Mouse (Mus musculus) liver, embryonic 11.5 days (tissue): ENCODE measurements around the gene Aga. TPM values are rescaled to one million over a fixed set of nuclear protein-coding genes. Genes with fewer than 3 reads are reported as not detected.
A peak's percentile ranks its signal among the peaks of the same experiment; 100 is the strongest.
"Not testable (repeated sequence)": the region's sequence is repeated elsewhere in the genome, so short reads cannot be mapped to it uniquely, and the experiment has no call there.

Experiments
- ATAC-seq: fragments of 200-750 bp; cut with Nextera tagmentation; replicated peaks from 2 replicates; pipeline ENCODE4 v1.8.0; 2017; ENCODE audit warnings: moderate number of reproducible peaks, mild to moderate bottlenecking, moderate TSS enrichment, moderate library complexity; ENCODE audit not compliant: low FRiP score
- DNase-seq: peaks from one replicate; pipeline ENCODE4 v3.0.0-alpha.2; 2017; ENCODE audit warnings: low spot score
- H3K27ac ChIP-seq: fragments of 300-500 bp; sonication (generic); 2 replicates; pipeline ENCODE4 v1.5.1; 2014; ENCODE audit warnings: mild to moderate bottlenecking, low read depth, low read length, control low read depth
- H3K27me3 ChIP-seq: fragments of 300-500 bp; sonication (generic); replicated peaks from 2 replicates; pipeline ENCODE4 v1.6.1; 2014; ENCODE audit warnings: low read length, mixed read lengths; ENCODE audit not compliant: control insufficient read depth, insufficient read depth
- H3K36me3 ChIP-seq: fragments of 300-500 bp; sonication (generic); 2 replicates; pipeline ENCODE4 v1.6.1; 2014; ENCODE audit warnings: mild to moderate bottlenecking, low read length, moderate library complexity, mixed read lengths; ENCODE audit not compliant: control insufficient read depth, insufficient read depth
- H3K4me1 ChIP-seq: fragments of 300-500 bp; sonication (generic); replicated peaks from 2 replicates; pipeline ENCODE4 v1.6.1; 2014; ENCODE audit warnings: low read length, mixed read lengths; ENCODE audit not compliant: control insufficient read depth, insufficient read depth
- H3K4me2 ChIP-seq: fragments of 300-500 bp; sonication (generic); 2 replicates; pipeline ENCODE4 v1.6.1; 2014; ENCODE audit warnings: mild to moderate bottlenecking, control low read depth, moderate library complexity
- H3K4me3 ChIP-seq: fragments of 300-500 bp; sonication (generic); 2 replicates; pipeline ENCODE4 v1.5.1; 2014; ENCODE audit warnings: low read depth, low read length, control low read depth
- H3K9ac ChIP-seq: fragments of 300-500 bp; sonication (generic); 2 replicates; pipeline ENCODE4 v1.6.1; 2014; ENCODE audit warnings: low read depth, low read length, control low read depth
- H3K9me3 ChIP-seq: fragments of 300-500 bp; sonication (generic); 2 replicates; pipeline ENCODE4 v1.6.1; 2016; ENCODE audit warnings: low read length, inconsistent platforms, mixed read lengths; ENCODE audit not compliant: control insufficient read depth
- WGBS: fragments of 180-500 bp; shearing (Covaris S2); extraction: QIAGEN DNeasy Blood & Tissue Kit; methylation state at CpG from one replicate; pipeline ENCODE4 v1.1.7; 2014; 5-methylcytosine and 5-hydroxymethylcytosine counted together
- polyA plus RNA-seq: library from polyadenylated mRNA; unstranded; fragments of >200 nt; fragmentation: Nextera tagmentation; extraction: Ambion mirVana; gene quantifications from 2 replicates; pipeline ENCODE4 v1.2.1, GENCODE M21; 2014

The Aga gene
- polyA plus RNA-seq = 22.8 and 23.0 TPM in 2 replicates

DNA sequence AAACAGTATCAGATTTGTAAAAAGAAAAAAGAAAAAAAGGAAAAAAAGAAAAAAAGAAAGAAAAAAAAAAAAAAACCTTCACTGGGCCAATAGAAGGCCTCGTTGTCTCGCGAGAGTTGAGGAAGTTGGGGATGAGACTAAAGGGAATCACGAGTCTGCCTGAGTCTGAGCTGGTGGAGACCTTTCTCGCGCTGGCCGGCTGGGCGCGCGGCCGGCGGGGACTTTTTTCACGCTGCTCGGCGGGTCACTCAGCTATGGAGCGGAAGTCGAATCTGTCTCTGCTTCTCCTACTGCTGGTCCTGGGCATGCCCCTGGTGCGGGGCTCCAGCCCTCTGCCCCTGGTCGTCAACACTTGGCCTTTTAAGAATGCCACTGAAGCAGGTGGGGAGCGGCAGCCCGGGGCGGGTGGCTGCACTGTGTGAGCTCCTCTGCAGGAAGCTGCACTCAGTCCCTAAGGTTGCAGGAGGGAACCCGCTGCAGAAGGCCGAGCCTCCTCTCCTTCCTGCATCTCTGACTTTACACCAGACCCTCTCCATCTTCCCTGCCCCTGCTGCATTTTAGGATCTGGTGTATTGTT lies at the start of gene Aga:
Gene Aga (plus strand): TSS at position 177 of the 577 bp plus-strand sequence.
- DNase-seq = peak; percentile 86
- Histone ChIP-seq H3K4me3 (peak within 1 kb of the TSS; percentile 70), H3K9me3 (no peaks in the 10 kb centered on the region), H3K27me3 (no peaks in the 10 kb centered on the region), H3K4me1 (no peaks in the 10 kb centered on the region), H3K36me3 (no peaks in the 10 kb centered on the region; the same call in 1 of the 2 replicates), H3K9ac (peak within 1 kb of the TSS; percentile 84), H3K4me2 (peak within 1 kb of the TSS; percentile 73), H3K27ac (0 out of 2 replicates have a peak within 1 kb of the TSS, but pooled peaks have one; percentile 11)
- peak; percentile 99 for ATAC-seq
- 3% methylated on average over 24 of the region's 24 CpGs for WGBS

DNA sequence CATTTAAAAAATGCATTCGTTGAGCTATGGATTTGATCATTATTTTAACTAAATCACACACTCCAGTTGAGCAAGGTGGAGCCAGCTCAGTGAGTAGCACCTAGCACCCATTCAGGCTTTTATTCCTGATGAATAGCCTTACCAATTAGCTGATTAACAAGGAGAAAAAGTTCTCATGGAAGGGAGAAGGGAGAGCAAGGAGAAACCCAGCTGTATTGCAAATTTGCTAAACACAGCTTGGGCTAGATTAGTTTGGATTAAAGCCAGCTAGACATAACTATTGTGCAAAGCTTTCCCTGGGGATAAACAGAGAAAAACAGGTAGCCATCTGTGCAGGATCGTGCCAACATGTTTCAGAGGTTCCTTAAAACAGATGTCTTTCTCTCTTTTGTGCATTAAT lies 22.5 kb upstream of the Aga start:
- DNase-seq (no peak), ATAC-seq (no peak)
- 46% methylated on average over 2 of the region's 2 CpGs for WGBS
- Histone ChIP-seq H3K4me3 (no peak overlapping the region), H3K4me2 (no peak overlapping the region), H3K9me3 (no peaks in the 10 kb centered on the region), H3K27me3 (no peaks in the 10 kb centered on the region), H3K4me1 (no peaks in the 10 kb centered on the region), H3K27ac (no peak overlapping the region), H3K36me3 (no peaks in the 10 kb centered on the region), H3K9ac (no peak overlapping the region)

DNA sequence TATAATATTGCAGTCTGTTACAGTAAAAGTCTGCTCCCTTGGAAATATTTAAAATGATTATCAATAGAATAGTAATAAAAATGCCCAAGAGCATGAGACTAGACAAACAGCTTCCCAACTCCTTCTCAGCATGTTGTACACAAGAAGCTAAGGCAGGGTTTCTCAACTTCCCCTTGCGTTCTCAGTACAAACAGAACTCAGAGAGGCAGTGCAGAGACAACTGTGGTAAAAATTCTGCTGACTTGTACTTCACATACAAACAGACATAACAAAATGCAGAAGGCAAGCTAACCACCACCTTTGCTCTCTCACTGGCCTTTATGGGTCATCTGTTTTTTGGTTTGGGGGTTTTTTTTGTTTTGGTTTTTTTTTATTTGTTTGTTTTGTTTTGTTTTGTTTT lies 15.3 kb upstream of the Aga start:
- H3K9me3 ChIP-seq = no peaks in the 10 kb centered on the region
- H3K36me3 ChIP-seq = no peaks in the 10 kb centered on the region
- no peak for ATAC-seq
- no peak overlapping the region for H3K9ac ChIP-seq
- DNase-seq = no peak
- 65% methylated on average over 1 of the region's 1 CpGs for WGBS
- no peak overlapping the region for H3K4me2 ChIP-seq
- no peaks in the 10 kb centered on the region for H3K4me1 ChIP-seq
- no peak overlapping the region for H3K4me3 ChIP-seq
- H3K27me3 ChIP-seq = no peaks in the 10 kb centered on the region
- H3K27ac ChIP-seq = no peak overlapping the region

DNA sequence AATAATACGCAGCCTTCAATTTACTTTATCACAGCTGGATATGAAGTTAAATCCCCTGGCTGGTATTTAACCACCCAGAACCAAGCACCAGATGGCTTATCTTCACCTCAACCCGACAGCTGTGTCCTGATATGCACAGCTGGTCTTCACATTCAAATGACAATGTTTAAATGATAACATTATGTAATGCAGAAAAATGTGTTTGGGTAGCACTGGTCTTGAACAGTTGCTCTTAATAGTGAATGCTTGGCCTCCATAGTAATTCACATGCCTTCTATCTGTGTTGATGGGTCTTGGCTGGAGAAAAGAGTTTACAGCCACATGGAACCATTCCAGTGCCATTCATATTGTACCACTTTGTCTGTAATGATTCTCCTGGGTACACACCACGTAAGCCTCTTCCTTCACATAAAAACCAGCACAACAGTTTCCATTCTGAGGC lies 14.6 kb upstream of the Aga start:
- Histone ChIP-seq H3K36me3 (no peaks in the 10 kb centered on the region), H3K4me2 (no peak overlapping the region), H3K4me1 (no peaks in the 10 kb centered on the region), H3K27ac (no peak overlapping the region), H3K9me3 (no peaks in the 10 kb centered on the region), H3K9ac (no peak overlapping the region), H3K27me3 (no peaks in the 10 kb centered on the region), H3K4me3 (no peak overlapping the region)
- no peak for DNase-seq
- 55% methylated on average over 3 of the region's 3 CpGs for WGBS
- no peak for ATAC-seq

DNA sequence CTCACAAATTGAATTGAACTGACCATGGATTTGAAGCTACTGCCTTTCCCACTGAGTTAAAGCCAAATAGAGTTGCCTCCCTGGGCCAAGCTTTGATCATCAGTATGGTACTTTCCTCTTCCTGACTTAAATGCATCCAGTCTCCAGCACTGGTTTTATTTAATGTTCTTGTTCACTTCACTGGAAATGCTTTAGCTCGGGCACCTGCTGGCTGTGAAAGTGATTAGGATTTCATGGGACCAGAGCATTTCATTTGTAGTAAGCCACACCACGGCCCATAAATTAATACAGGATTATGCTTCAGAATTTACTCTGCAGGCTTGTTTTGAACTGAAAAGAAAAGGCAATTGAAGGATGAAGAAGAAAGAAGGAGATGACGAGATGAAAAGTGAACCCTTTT lies 26.5 kb downstream of the Aga start:
- DNase-seq, H3K4me1 ChIP-seq, ATAC-seq, H3K9ac ChIP-seq, H3K4me3 ChIP-seq, H3K9me3 ChIP-seq, H3K36me3 ChIP-seq, H3K27ac ChIP-seq, H3K4me2 ChIP-seq, H3K27me3 ChIP-seq: not testable (repeated sequence)
- 71% methylated on average over 3 of the region's 3 CpGs for WGBS

DNA sequence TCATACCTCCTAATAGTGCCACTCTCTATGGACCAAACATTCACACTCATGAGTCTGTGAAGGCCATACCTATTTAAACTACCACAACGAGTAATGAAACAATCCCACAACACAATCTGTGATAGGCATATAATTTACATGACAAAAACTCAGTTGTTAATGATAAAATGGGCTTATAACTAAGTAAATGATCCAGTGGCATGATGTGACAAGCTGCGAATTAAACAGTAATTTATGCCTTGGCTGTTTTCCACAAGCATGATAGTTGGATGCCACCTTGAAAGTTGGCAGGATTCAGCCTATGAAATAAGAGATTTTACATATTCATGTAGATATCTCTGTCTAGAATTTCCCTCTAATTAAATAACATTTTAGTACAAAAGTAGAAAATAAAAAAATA lies 28.1 kb downstream of the Aga start:
- ATAC-seq = no peak
- no peak for DNase-seq
- Histone ChIP-seq H3K9me3 (no peaks in the 10 kb centered on the region), H3K27me3 (no peaks in the 10 kb centered on the region), H3K4me3 (no peak overlapping the region), H3K9ac (no peak overlapping the region), H3K4me2 (no peak overlapping the region), H3K27ac (no peak overlapping the region), H3K4me1 (no peaks in the 10 kb centered on the region), H3K36me3 (no peaks in the 10 kb centered on the region)
- WGBS = 68% methylated on average over 2 of the region's 2 CpGs

DNA sequence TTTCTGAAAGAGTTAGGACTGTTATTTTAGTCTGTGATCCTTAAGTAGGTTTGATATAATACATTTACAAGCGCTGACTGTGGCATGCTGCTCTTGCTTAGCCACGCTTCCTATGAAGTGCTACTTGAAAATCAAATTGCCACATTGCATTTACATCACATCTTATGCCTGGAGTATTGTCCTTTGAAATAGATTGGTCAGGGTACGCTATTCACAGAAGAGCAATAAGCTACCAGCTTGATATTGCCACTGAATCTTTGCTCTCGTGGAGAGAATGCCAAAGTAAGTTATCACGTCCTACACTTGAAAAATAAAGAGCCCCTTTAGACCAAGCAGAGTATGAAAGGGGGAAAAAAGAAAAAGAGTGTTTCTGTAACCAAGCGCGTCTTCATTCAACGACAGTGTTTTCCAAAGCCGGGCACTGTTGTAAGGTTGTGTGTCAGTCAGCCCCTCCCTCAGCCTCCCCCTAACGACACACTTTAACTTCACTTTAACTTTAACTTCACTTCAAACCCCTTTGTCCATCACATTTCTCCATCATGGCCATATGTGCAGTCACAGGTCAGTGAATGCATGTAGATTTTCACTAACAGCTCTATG lies 51.0 kb downstream of the Aga start:
- no peaks in the 10 kb centered on the region for H3K4me1 ChIP-seq
- no peaks in the 10 kb centered on the region for H3K9me3 ChIP-seq
- no peak overlapping the region for H3K27ac ChIP-seq
- no peak for DNase-seq
- H3K4me3 ChIP-seq = no peak overlapping the region
- no peak overlapping the region for H3K4me2 ChIP-seq
- H3K36me3 ChIP-seq = no peaks in the 10 kb centered on the region
- no peak for ATAC-seq
- WGBS = 86% methylated on average over 10 of the region's 10 CpGs
- no peaks in the 10 kb centered on the region for H3K27me3 ChIP-seq
- no peak overlapping the region for H3K9ac ChIP-seq

DNA sequence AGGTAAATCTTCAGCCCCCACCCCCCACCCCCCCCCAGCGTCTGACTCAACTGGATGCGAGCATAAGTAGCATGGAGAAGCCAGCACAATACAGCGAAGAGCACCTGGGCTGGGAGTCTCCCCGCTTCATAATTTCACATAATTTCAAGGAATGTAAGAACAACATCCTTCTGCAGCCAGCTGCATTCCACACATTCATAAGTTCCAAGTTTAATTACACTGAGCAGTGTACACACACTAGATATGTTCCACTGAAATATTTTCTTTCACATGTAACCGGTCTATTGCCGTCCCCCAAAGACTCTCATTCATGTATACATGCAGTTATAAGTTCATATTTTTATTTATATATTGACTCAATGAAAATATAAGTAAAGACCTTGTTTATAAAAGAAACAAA lies 54.7 kb downstream of the Aga start:
- Histone ChIP-seq H3K9me3 (no peaks in the 10 kb centered on the region), H3K27ac (no peak overlapping the region), H3K4me3 (no peak overlapping the region), H3K27me3 (no peaks in the 10 kb centered on the region), H3K36me3 (no peaks in the 10 kb centered on the region), H3K4me1 (no peaks in the 10 kb centered on the region), H3K4me2 (no peak overlapping the region), H3K9ac (no peak overlapping the region)
- DNase-seq (no peak), ATAC-seq (no peak)
- 82% methylated on average over 6 of the region's 6 CpGs for WGBS
